Mouse (Mus musculus) testis, adult 2 months (tissue): ENCODE results near the gene Zfp983.
"Not testable (repeated sequence)": the region's sequence is repeated elsewhere in the genome, so short reads cannot be mapped to it uniquely, and the experiment has no call there.

Experiments
- CTCF ChIP-seq: fragments of 200-500 bp; IDR thresholded peaks from 2 replicates; pipeline ENCODE4 v1.5.1; 2012; ENCODE audit warnings: low read depth, mild to moderate bottlenecking, inconsistent platforms, low read length, moderate library complexity; ENCODE audit not compliant: control insufficient read depth, insufficient read depth, insufficient replicate concordance
- POLR2A ChIP-seq: fragments of 200-500 bp; IDR thresholded peaks from 2 replicates; pipeline ENCODE4 v1.6.1; 2012; ENCODE audit warnings: low read depth, mild to moderate bottlenecking, inconsistent platforms, low read length, moderate library complexity; ENCODE audit not compliant: control insufficient read depth

DNA sequence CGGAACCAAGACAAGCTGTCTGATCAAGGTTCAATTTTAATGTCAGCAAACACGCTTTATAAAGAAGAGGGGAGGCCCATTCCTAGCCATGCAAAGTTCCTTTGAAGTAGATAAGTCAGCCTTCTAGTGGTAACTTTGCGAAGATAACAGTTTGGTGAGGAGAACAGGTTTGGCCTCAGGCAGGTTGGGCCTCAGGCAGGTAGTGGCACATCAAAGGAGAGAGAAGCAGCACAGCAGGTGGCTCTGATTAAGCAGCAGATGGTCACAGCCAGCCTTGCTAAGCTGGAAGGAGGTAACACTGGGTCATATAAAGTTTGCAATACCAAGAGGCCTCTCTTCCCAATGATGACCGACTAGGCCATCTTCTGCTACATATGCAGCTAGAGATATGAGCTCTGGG, 14.7 kb upstream of the Zfp983 start:
- not testable (repeated sequence) for TF ChIP-seq POLR2A, CTCF
